Mouse (Mus musculus): ENCODE results near the gene Dhx15. TPM values are rescaled to one million over a fixed set of nuclear protein-coding genes. Genes with fewer than 3 reads are reported as not detected.

The Dhx15 gene
- polyA plus RNA-seq, 2 experiments, result 34.9 to 57.4 TPM

GRCm38 (mm10) chr5:52147141-52147540 lies 43.2 kb downstream of the Dhx15 start:
- Histone ChIP-seq H3K27me3 (ENCODE audit: control insufficient read depth, insufficient read depth, low read length) (no peaks in the 10 kb centered on the region), H3K9me3 (ENCODE audit: control insufficient read depth, low read length) (no peaks in the 10 kb centered on the region), H3K4me3 (ENCODE audit: insufficient read depth in 1 of 2, low read depth in 2 of 2, low read length in 2 of 2) (no peak overlapping the region), H3K4me1 (replicated peaks; ENCODE audit: control insufficient read depth in 2 of 2, insufficient read depth in 2 of 2, low read length in 1 of 2) (no peaks in the 10 kb centered on the region), H3K27ac (no peak overlapping the region), H3K36me3 (replicated peaks; ENCODE audit: control insufficient read depth, insufficient read depth, low read depth) (peaks cover 22% of the 10 kb centered on the region), H3K4me2 (ENCODE audit: low read depth) (no peak overlapping the region), H3K9ac (replicated peaks) (no peak overlapping the region)
- TF ChIP-seq CTCF (IDR thresholded peaks at IDR 0.05; ENCODE audit: low read depth), result no peak
- no peak for TF ChIP-seq EP300 (IDR thresholded peaks at IDR 0.05; ENCODE audit: low read depth)
- ATAC-seq (ENCODE audit: insufficient read depth) (no peak), DNase-seq (ENCODE audit: low read depth in 3 of 3, low spot score in 3 of 3) (no peak)
- 66% methylated on average over 4 of the region's 4 CpGs for WGBS (ENCODE audit: insufficient replicate concordance)

GRCm38 (mm10) chr5:52145684-52146083 lies 44.6 kb downstream of the Dhx15 start:
- WGBS (ENCODE audit: insufficient replicate concordance), result 66% methylated on average over 6 of the region's 6 CpGs
- Histone ChIP-seq H3K36me3 (replicated peaks; ENCODE audit: control insufficient read depth, insufficient read depth, low read depth) (peaks cover 17% of the 10 kb centered on the region), H3K27ac (no peak overlapping the region), H3K27me3 (ENCODE audit: control insufficient read depth, insufficient read depth, low read length) (no peaks in the 10 kb centered on the region), H3K9ac (replicated peaks) (no peak overlapping the region), H3K4me3 (ENCODE audit: insufficient read depth in 1 of 2, low read depth in 2 of 2, low read length in 2 of 2) (no peak overlapping the region), H3K4me2 (ENCODE audit: low read depth) (no peak overlapping the region), H3K4me1 (replicated peaks; ENCODE audit: control insufficient read depth in 2 of 2, insufficient read depth in 2 of 2, low read length in 1 of 2) (no peaks in the 10 kb centered on the region), H3K9me3 (ENCODE audit: control insufficient read depth, low read length) (no peaks in the 10 kb centered on the region)
- peak in 1 of 3 experiments; percentile 10 for DNase-seq (ENCODE audit: low read depth in 3 of 3, low spot score in 3 of 3)
- TF ChIP-seq CTCF (IDR thresholded peaks at IDR 0.05; ENCODE audit: low read depth) (no peak), EP300 (IDR thresholded peaks at IDR 0.05; ENCODE audit: low read depth) (no peak)
- ATAC-seq (ENCODE audit: insufficient read depth), result peak; percentile 41; the same call in 1 of the 2 replicates

- 66% methylated on average over 9 of the region's 9 CpGs for WGBS (ENCODE audit: insufficient replicate concordance)
- H3K9me3 ChIP-seq (ENCODE audit: control insufficient read depth, low read length), result no peaks in the 10 kb centered on the region
- no peak overlapping the region for H3K4me3 ChIP-seq (ENCODE audit: insufficient read depth in 1 of 2, low read depth in 2 of 2, low read length in 2 of 2)
- no peak overlapping the region for H3K9ac ChIP-seq (replicated peaks)
- H3K27ac ChIP-seq, result no peak overlapping the region
- TF ChIP-seq EP300 (IDR thresholded peaks at IDR 0.05; ENCODE audit: low read depth) (no peak), CTCF (IDR thresholded peaks at IDR 0.05; ENCODE audit: low read depth) (no peak)
- ATAC-seq (ENCODE audit: insufficient read depth) (no peak), DNase-seq (ENCODE audit: low read depth in 3 of 3, low spot score in 3 of 3) (no peak)
- peaks cover 9% of the 10 kb centered on the region; the same call in 1 of the 2 replicates for H3K36me3 ChIP-seq (replicated peaks; ENCODE audit: control insufficient read depth, insufficient read depth, low read depth)
- no peak overlapping the region for H3K4me2 ChIP-seq (ENCODE audit: low read depth)
- H3K4me1 ChIP-seq (replicated peaks; ENCODE audit: control insufficient read depth in 2 of 2, insufficient read depth in 2 of 2, low read length in 1 of 2), result no peaks in the 10 kb centered on the region
- H3K27me3 ChIP-seq (ENCODE audit: control insufficient read depth, insufficient read depth, low read length), result no peaks in the 10 kb centered on the region
Measured at GRCm38 (mm10) chr5:52141936-52142335, 48.4 kb downstream of the Dhx15 start.

GRCm38 (mm10) chr5:52138819-52139218 lies 51.5 kb downstream of the Dhx15 start:
- ATAC-seq (ENCODE audit: insufficient read depth) (no peak), DNase-seq (ENCODE audit: low read depth in 3 of 3, low spot score in 3 of 3) (no peak)
- no peaks in the 10 kb centered on the region for H3K4me1 ChIP-seq (replicated peaks; ENCODE audit: control insufficient read depth in 2 of 2, insufficient read depth in 2 of 2, low read length in 1 of 2)
- no peak overlapping the region for H3K4me2 ChIP-seq (ENCODE audit: low read depth)
- 83% methylated on average over 6 of the region's 6 CpGs for WGBS (ENCODE audit: insufficient replicate concordance)
- H3K9me3 ChIP-seq (ENCODE audit: control insufficient read depth, low read length), result no peaks in the 10 kb centered on the region
- no peak overlapping the region for H3K9ac ChIP-seq (replicated peaks)
- no peak overlapping the region for H3K27ac ChIP-seq
- H3K4me3 ChIP-seq (ENCODE audit: insufficient read depth in 1 of 2, low read depth in 2 of 2, low read length in 2 of 2), result no peak overlapping the region
- peaks cover 9% of the 10 kb centered on the region; the same call in 1 of the 2 replicates for H3K36me3 ChIP-seq (replicated peaks; ENCODE audit: control insufficient read depth, insufficient read depth, low read depth)
- no peak for TF ChIP-seq EP300 (IDR thresholded peaks at IDR 0.05; ENCODE audit: low read depth)
- no peak for TF ChIP-seq CTCF (IDR thresholded peaks at IDR 0.05; ENCODE audit: low read depth)
- no peaks in the 10 kb centered on the region for H3K27me3 ChIP-seq (ENCODE audit: control insufficient read depth, insufficient read depth, low read length)

- no peak overlapping the region for H3K4me3 ChIP-seq (ENCODE audit: insufficient read depth in 1 of 2, low read depth in 2 of 2, low read length in 2 of 2)
- no peak for ATAC-seq (ENCODE audit: insufficient read depth)
- no peaks in the 10 kb centered on the region for H3K9me3 ChIP-seq (ENCODE audit: control insufficient read depth, low read length)
- TF ChIP-seq EP300 (IDR thresholded peaks at IDR 0.05; ENCODE audit: low read depth) (no peak), CTCF (IDR thresholded peaks at IDR 0.05; ENCODE audit: low read depth) (no peak)
- H3K27me3 ChIP-seq (ENCODE audit: control insufficient read depth, insufficient read depth, low read length), result no peaks in the 10 kb centered on the region
- WGBS (ENCODE audit: insufficient replicate concordance), result 71% methylated on average over 11 of the region's 11 CpGs
- peak in 1 of 3 experiments; percentile 19 for DNase-seq (ENCODE audit: low read depth in 3 of 3, low spot score in 3 of 3)
- H3K9ac ChIP-seq (replicated peaks), result no peak overlapping the region
- no peak overlapping the region for H3K27ac ChIP-seq
- H3K4me2 ChIP-seq (ENCODE audit: low read depth), result no peak overlapping the region
- no peaks in the 10 kb centered on the region for H3K4me1 ChIP-seq (replicated peaks; ENCODE audit: control insufficient read depth in 2 of 2, insufficient read depth in 2 of 2, low read length in 1 of 2)
- H3K36me3 ChIP-seq (replicated peaks; ENCODE audit: control insufficient read depth, insufficient read depth, low read depth), result peaks cover 8% of the 10 kb centered on the region; the same call in 1 of the 2 replicates
Measured at GRCm38 (mm10) chr5:52138134-52138533, 52.2 kb downstream of the Dhx15 start.

Data from liver, embryonic 14.5 days (tissue).